Mouse (Mus musculus): ENCODE measurements around the gene Tmem209. TPM values are rescaled to one million over a fixed set of nuclear protein-coding genes. Genes with fewer than 3 reads are reported as not detected.

Gene Tmem209
- polyA plus RNA-seq, 1 experiment from 2014 or later: 29.2 TPM

- Histone ChIP-seq H3K36me3 (no peaks in the 10 kb centered on the region), H3K4me1 (0 out of 2 replicates have a peak, but pooled peaks cover 3% of the 10 kb centered on the region), H3K27me3 (replicated peaks) (peaks cover 84% of the 10 kb centered on the region), H3K9ac (no peak overlapping the region), H3K27ac (no peak overlapping the region), H3K4me2 (peak overlapping the region; percentile 52), H3K4me3 (no peak overlapping the region), H3K9me3 (replicated peaks) (no peaks in the 10 kb centered on the region)
- 25% methylated on average over 9 of the region's 9 CpGs for WGBS (ENCODE audit: insufficient replicate concordance)
- no peak for ATAC-seq
Measured at GRCm38 (mm10) chr6:30547656-30548306, 38.2 kb upstream of the Tmem209 start.

GRCm38 (mm10) chr6:30547274-30547645 is 37.7 kb upstream of the Tmem209 start:
- Histone ChIP-seq H3K4me3 (0 out of 2 replicates have a peak overlapping the region, but pooled peaks have one; percentile 17), H3K27ac (no peak overlapping the region; the same call in 1 of the 2 replicates), H3K36me3 (no peaks in the 10 kb centered on the region), H3K9me3 (replicated peaks) (no peaks in the 10 kb centered on the region), H3K4me2 (peak overlapping the region; percentile 52), H3K27me3 (replicated peaks) (peaks cover 83% of the 10 kb centered on the region), H3K4me1 (peaks cover 7% of the 10 kb centered on the region; the same call in 1 of the 2 replicates), H3K9ac (no peak overlapping the region)
- under 1% methylated on average over 17 of the region's 17 CpGs for WGBS (ENCODE audit: insufficient replicate concordance)
- no peak for ATAC-seq

DNA sequence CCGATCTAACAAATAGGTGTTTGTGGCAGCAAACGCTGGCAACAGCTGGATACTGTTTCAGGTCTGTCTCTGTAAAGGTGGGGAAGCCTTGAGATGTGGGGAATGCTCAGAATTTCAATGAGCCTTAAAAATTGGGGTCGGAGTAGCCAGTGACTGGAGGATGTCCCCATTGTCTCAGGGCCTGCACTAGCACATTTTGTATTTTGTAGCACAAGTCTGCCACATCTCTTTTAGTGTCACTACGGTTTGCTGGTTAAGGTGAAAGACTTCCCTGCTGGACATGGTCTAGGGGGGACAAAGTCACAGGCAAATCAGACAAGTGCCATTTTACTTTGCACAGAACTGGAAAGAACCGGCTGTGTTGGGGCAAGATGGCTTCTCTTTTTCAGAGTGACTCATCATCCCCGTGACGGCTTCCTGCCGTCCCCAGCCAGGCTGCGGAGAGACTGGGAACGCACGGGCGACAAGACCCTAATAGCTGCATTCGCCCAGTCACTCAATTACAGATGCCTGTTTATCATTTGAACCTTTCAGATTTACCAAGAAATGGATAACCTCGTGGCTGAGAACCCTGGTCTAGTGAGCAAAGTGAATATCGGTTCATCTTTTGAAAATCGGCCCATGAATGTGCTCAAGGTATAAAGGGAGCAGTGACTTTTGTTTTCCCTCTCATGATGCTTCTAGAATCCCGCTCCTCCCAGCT is 37.1 kb upstream of the Tmem209 start:
- 0 out of 2 replicates have a peak overlapping the region, but pooled peaks have one; percentile 17 for H3K4me3 ChIP-seq
- H3K4me1 ChIP-seq: peaks cover 11% of the 10 kb centered on the region; the same call in 1 of the 2 replicates
- no peak overlapping the region for H3K9ac ChIP-seq
- peaks cover 83% of the 10 kb centered on the region for H3K27me3 ChIP-seq (replicated peaks)
- peak overlapping the region; percentile 52 for H3K4me2 ChIP-seq
- peak overlapping the region; percentile 27; the same call in 1 of the 2 replicates for H3K27ac ChIP-seq
- no peaks in the 10 kb centered on the region for H3K36me3 ChIP-seq
- no peak for ATAC-seq
- 14% methylated on average over 17 of the region's 17 CpGs for WGBS (ENCODE audit: insufficient replicate concordance)
- H3K9me3 ChIP-seq (replicated peaks): no peaks in the 10 kb centered on the region

DNA sequence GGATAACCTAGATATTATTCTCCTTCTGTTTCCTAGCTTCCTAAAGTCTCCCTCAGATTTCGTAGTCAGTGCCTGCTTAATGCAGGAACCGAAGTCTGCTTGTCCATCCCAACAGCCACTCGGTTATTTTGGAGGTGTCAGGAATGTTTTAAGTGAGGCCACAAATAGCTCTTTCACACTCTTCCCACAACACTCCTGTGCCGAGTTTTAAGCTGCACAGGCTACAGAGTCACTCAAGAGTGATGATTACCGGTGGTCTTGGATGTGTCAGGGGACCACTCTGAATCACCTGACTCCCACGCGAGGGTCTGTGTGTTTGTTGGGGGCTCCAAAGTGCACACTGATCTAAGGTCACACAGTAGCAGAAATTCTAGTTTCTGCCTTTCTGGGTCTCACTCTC is 36.1 kb upstream of the Tmem209 start:
- no peak overlapping the region for H3K4me3 ChIP-seq
- 66% methylated on average over 7 of the region's 7 CpGs for WGBS (ENCODE audit: insufficient replicate concordance)
- H3K9me3 ChIP-seq (replicated peaks): no peaks in the 10 kb centered on the region
- H3K4me2 ChIP-seq: no peak overlapping the region
- H3K9ac ChIP-seq: no peak overlapping the region
- H3K27me3 ChIP-seq (replicated peaks): peaks cover 81% of the 10 kb centered on the region
- no peak overlapping the region for H3K27ac ChIP-seq
- no peak for ATAC-seq
- no peaks in the 10 kb centered on the region for H3K36me3 ChIP-seq
- peaks cover 16% of the 10 kb centered on the region for H3K4me1 ChIP-seq

- Histone ChIP-seq H3K9ac (no peak overlapping the region), H3K4me2 (no peak overlapping the region), H3K27ac (no peak overlapping the region), H3K4me3 (no peak overlapping the region), H3K9me3 (replicated peaks) (no peaks in the 10 kb centered on the region), H3K27me3 (replicated peaks) (peaks cover 70% of the 10 kb centered on the region), H3K36me3 (no peaks in the 10 kb centered on the region), H3K4me1 (peaks cover 13% of the 10 kb centered on the region)
- no peak for ATAC-seq
- WGBS (ENCODE audit: insufficient replicate concordance): 21% methylated on average over 8 of the region's 8 CpGs
Measured at GRCm38 (mm10) chr6:30543851-30544250, 34.3 kb upstream of the Tmem209 start.

GRCm38 (mm10) chr6:30543077-30543476 is 33.5 kb upstream of the Tmem209 start:
- WGBS (ENCODE audit: insufficient replicate concordance): 31% methylated on average over 12 of the region's 12 CpGs
- H3K9ac ChIP-seq: no peak overlapping the region
- H3K27ac ChIP-seq: no peak overlapping the region
- no peak overlapping the region for H3K4me3 ChIP-seq
- H3K36me3 ChIP-seq: no peaks in the 10 kb centered on the region
- H3K27me3 ChIP-seq (replicated peaks): peaks cover 64% of the 10 kb centered on the region
- H3K4me2 ChIP-seq: no peak overlapping the region
- H3K4me1 ChIP-seq: peaks cover 13% of the 10 kb centered on the region
- H3K9me3 ChIP-seq (replicated peaks): no peaks in the 10 kb centered on the region
- no peak for ATAC-seq

DNA sequence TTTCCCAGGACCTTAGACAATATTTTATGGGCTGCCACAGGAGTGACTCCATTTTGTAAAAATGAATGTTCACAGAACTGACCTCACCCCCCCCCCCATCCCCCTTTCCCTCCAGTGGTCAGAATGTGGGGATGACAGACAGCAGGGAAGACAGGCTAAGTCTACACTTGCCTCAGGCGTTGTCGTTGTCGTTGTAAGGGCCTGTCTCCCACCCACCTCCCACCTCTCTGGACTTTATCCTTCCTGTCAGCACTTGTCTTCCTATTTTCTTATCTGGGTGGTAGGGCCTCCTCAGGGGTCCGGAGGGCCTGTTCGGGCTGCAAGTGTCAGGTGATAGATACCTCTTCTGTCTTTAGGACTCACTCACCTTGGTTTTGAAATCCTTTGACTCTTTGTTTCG is 32.7 kb upstream of the Tmem209 start:
- no peak overlapping the region for H3K4me3 ChIP-seq
- WGBS (ENCODE audit: insufficient replicate concordance): 17% methylated on average over 6 of the region's 6 CpGs
- no peaks in the 10 kb centered on the region for H3K9me3 ChIP-seq (replicated peaks)
- peaks cover 56% of the 10 kb centered on the region for H3K27me3 ChIP-seq (replicated peaks)
- peaks cover 13% of the 10 kb centered on the region for H3K4me1 ChIP-seq
- no peak overlapping the region for H3K9ac ChIP-seq
- ATAC-seq: no peak
- H3K4me2 ChIP-seq: no peak overlapping the region
- H3K27ac ChIP-seq: no peak overlapping the region
- no peaks in the 10 kb centered on the region for H3K36me3 ChIP-seq

DNA sequence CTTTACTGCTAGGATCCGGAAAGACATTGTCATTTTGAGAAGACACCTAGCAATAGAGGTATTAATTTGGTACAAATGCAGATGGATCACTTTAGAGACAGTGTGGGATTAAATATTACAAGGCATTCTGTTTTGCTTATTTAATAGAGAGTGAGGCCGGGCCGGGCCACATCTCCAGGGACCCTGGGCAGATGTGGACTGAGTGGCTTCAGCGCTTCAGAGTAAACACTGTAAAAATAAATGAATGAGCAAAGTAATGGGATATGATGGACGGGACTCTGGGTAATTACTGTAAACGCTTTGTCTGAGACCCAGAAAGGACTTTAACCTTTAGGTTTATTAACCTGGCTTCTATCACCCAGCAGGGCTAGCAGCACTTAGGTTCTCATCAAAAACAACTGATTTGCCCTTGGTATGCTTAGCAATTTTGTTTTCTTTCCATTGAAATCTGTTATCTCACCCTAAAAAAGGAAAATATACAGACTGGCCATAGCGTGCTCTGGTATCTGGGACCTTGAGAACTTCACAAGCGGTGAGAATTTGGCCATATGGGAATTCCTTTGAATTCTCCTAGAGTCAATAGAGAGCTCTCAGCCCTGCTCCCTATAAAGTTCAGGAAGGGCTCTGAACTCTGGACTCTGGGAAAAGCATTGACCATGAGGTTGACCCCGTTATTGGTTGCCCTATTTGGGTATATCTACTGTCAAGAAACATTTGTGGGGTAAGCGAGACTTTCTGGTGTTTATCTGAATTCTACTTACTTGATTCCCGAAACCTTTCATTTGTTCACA is 31.6 kb upstream of the Tmem209 start, which contains the start of gene Cpa2:
Cpa2 (plus strand) TSS at position 574 of the 791 bp plus-strand sequence.
- Histone ChIP-seq H3K27ac (no peak within 1 kb of the TSS), H3K4me1 (peaks cover 13% of the 10 kb centered on the region)
- no peak for ATAC-seq

GRCm38 (mm10) chr6:30538800-30539199 is 29.2 kb upstream of the Tmem209 start:
- no peak for ATAC-seq
- Histone ChIP-seq H3K4me3 (no peak overlapping the region), H3K36me3 (no peaks in the 10 kb centered on the region), H3K27ac (no peak overlapping the region), H3K9ac (no peak overlapping the region), H3K4me2 (no peak overlapping the region), H3K27me3 (replicated peaks) (peaks cover 27% of the 10 kb centered on the region), H3K9me3 (replicated peaks) (no peaks in the 10 kb centered on the region), H3K4me1 (peaks cover 13% of the 10 kb centered on the region)
- 67% methylated on average over 5 of the region's 5 CpGs for WGBS (ENCODE audit: insufficient replicate concordance)

More for the DNA sequence above, 31.6 kb upstream of the Tmem209 start, which contains the start of gene Cpa2:
- no peak within 1 kb of the TSS for H3K4me3 ChIP-seq
- WGBS (ENCODE audit: insufficient replicate concordance): 66% methylated on average over 11 of the region's 11 CpGs
- no peaks in the 10 kb centered on the region for H3K9me3 ChIP-seq (replicated peaks)
- no peaks in the 10 kb centered on the region for H3K36me3 ChIP-seq
- H3K4me2 ChIP-seq: no peak within 1 kb of the TSS
- H3K27me3 ChIP-seq (replicated peaks): peaks cover 47% of the 10 kb centered on the region
- H3K9ac ChIP-seq: no peak within 1 kb of the TSS

GRCm38 (mm10) chr6:30538240-30538639 is 28.7 kb upstream of the Tmem209 start:
- Histone ChIP-seq H3K9me3 (replicated peaks) (no peaks in the 10 kb centered on the region), H3K27me3 (replicated peaks) (peaks cover 26% of the 10 kb centered on the region), H3K36me3 (no peaks in the 10 kb centered on the region), H3K4me2 (no peak overlapping the region), H3K27ac (no peak overlapping the region), H3K9ac (no peak overlapping the region), H3K4me3 (no peak overlapping the region), H3K4me1 (peaks cover 13% of the 10 kb centered on the region)
- no peak for ATAC-seq
- WGBS (ENCODE audit: insufficient replicate concordance): 64% methylated on average over 10 of the region's 10 CpGs

- H3K27me3 ChIP-seq (replicated peaks): 0 out of 2 replicates have a peak, but pooled peaks cover 8% of the 10 kb centered on the region
- 33% methylated on average over 3 of the region's 3 CpGs for WGBS (ENCODE audit: insufficient replicate concordance)
- H3K27ac ChIP-seq: no peak overlapping the region
- no peak overlapping the region for H3K4me2 ChIP-seq
- H3K9ac ChIP-seq: no peak overlapping the region
- no peak overlapping the region for H3K4me3 ChIP-seq
- no peaks in the 10 kb centered on the region for H3K9me3 ChIP-seq (replicated peaks)
- no peak for ATAC-seq
- H3K4me1 ChIP-seq: no peaks in the 10 kb centered on the region
- H3K36me3 ChIP-seq: no peaks in the 10 kb centered on the region
Measured at GRCm38 (mm10) chr6:30535340-30535739, 25.8 kb upstream of the Tmem209 start.

DNA sequence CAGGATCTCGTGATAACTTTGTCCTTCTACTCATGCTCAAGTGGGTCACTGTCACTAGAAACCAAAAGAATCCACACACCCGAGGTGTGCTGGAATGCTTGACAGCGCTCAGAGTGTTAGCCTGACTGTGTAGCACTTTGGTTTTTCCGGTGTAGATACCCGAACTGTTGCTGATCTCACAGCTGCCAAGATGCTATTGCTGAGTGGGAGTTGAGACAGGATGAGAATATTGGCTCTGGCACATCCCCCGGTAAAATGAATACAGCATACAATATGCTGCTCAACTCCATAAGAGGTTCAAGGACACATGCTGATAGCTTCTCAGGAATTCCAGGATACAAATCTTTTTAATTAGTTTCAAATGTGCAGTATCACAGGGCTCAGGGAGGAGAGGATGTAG is 19.2 kb upstream of the Tmem209 start:
- ATAC-seq: no peak
- Histone ChIP-seq H3K36me3 (no peaks in the 10 kb centered on the region), H3K4me2 (no peak overlapping the region), H3K27me3 (replicated peaks) (peaks cover 7% of the 10 kb centered on the region), H3K9ac (no peak overlapping the region), H3K4me3 (no peak overlapping the region), H3K4me1 (0 out of 2 replicates have a peak, but pooled peaks cover 4% of the 10 kb centered on the region), H3K27ac (no peak overlapping the region), H3K9me3 (replicated peaks) (no peaks in the 10 kb centered on the region)
- 50% methylated on average over 6 of the region's 6 CpGs for WGBS (ENCODE audit: insufficient replicate concordance)

Measured in liver, embryonic 12.5 days (tissue).